Mouse (Mus musculus): ENCODE measurements around the gene Slc22a3.

Slc22a3 gene

DNA sequence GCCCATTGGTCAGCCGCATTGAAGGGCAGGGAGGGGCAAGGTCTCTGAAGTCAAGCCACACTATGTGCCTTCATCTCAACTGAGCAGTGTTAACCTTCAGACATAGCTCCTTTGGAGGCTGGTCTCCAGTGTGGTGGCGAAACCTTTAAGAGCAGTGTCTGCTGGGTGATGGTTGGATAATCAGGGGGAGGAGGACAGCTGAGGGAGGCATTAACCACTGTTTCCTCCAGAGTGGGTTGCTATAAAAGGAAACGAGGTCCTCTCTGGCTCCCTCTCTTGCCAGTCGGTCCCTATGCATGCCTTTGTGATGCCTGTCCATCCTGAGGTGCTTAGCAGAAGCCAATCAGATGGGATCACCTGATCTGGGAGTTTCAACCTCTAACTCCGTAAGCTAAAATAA, 38.8 kb downstream of the Slc22a3 start:
- no peak for DNase-seq (ENCODE audit: low read depth, low spot score)

DNA sequence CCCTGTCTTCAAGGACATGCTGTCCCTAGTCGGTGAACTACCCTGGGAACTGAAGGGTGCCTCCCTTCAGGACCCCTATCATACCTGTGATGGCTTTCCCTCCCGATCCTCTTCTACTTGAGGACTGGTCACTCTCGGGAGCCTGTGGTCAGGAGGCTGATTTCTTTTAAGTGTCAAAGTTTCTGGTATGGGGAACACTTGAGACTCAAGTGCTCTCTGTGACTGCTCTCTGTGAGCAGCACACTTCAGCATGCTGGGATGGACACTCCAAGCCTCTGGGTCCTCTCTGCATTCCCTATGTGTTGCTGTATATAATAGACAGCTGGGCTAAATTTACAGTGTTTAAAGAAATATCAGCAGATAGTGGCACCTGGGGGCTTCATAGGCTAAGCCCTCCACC, 39.9 kb downstream of the Slc22a3 start:
- no peak for DNase-seq (ENCODE audit: low read depth, low spot score)

DNA sequence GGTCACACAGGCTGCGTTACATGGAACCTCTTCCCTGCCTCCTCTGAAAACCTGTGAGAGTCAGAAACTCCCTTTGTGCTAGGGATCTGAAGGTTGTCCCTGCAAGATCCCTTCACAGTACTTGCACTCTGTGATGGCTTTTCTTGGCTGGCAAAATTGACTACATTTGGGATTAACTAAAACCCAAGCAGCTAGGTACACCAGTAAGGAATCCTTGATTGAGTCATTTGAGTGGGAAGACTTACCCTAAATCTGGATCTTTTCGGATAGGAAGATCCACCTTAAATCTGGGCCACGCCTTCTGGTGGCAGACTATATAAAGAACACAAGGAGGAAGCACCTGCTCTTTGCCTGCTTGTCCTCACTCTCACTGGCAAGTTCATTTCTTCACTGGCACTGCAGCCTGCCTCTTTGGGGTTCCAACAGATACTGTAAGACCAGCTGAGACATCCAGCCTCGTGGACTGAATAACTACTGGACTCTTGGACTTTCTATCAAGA, 41.0 kb downstream of the Slc22a3 start:
- DNase-seq (ENCODE audit: low read depth, low spot score), result no peak

DNA sequence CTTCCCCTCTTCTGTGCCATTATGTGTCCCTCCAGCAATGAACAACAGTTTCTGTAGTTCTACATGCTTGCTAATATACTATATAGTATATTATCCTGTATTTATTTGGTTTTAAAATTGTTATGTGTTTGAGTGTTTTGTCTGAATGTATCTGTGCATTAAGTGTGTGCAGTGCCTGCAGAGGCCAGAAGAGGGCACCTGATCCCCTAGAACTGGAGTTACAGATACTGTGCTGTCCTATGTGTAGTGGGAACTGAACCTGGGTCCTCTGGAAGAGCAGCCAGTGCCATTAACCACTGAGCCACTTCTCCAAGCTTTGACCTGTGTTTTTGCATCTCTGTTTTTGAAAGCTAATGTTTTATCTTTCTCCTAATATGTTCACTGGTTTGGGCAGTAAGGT, 46.3 kb downstream of the Slc22a3 start:
- DNase-seq (ENCODE audit: low read depth, low spot score), result peak; percentile 15

DNA sequence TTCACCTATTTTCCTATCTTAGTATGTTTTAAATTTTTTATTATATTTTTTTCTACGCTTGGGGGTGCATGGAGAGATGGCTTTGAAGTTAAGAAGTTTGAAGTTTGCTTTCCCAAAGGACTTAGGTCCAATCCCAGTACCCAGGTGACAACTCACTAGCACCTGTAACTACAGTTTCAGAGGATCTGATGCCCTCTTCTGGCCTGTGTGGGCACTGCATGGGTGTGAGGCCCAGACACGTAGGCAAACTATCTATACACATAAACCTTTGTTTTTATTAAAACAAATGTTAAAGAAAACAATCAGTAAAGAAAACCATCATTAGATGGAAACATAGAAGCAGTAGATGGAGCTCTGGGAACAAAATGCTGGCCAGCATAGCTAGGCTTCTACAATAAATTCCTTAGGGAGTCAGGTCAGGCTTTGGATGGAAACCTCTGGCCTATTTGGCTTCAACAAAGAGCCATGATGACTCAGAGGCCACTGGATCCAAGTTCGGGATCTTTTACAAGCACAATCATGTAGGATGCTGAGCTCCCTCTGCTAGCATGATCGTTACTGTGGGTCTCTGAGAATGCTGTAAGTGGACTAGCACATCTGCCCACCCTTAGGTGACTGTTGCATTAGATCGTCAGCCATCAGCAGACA, 52.2 kb downstream of the Slc22a3 start:
- DNase-seq (ENCODE audit: low read depth, low spot score), result peak; percentile 56

DNA sequence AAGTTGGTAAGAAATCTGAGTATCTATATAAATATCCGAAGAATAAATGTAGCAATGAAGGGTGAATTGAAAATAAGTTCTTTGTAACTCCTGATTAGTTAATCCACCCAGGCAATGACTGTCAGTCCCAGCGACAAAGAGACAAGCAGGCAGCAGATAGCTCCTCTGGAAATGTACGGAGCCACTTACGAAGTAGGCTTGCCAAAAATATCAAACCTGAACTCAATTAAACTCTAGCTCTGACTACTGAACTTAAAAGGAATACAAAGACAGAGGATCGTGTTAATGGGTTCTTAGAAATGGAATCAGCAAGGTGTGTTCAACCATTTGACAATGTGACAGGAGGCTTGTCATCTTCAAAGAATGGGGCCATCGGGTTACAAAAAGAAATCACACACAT, 53.8 kb downstream of the Slc22a3 start:
- no peak for DNase-seq (ENCODE audit: low read depth, low spot score)

DNA sequence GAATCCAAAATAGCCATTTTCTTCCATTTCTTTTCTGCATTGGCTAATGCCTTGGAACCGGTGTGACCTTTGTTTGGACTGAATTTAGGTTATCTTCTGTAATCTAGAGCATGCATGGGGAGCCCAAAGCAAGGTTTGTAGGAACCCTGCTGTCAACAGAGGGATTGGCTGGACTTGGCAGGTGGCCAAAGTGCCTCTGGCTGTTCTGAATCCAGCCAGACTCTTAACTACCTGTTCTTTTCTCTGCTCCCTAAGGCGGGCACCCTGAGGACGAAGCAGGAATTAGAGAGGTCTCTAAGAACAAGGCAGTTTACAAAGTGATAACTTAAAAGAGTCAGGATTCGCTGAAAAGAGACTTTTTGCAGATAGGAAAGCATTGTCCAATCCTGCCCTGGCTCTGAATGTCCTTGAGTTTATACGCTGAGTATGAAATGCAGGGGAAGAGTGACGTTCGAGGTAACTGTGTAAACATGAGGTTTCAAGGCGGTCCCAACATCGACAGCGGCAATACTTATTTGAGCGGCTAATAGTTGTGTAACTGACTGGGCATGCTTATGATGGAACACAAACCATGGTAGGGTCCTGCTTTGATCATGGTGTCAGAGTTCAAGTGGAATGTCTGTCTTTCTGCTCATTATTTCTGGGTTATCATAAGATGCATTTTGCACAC, 54.5 kb downstream of the Slc22a3 start:
- no peak for DNase-seq (ENCODE audit: low read depth, low spot score)

DNA sequence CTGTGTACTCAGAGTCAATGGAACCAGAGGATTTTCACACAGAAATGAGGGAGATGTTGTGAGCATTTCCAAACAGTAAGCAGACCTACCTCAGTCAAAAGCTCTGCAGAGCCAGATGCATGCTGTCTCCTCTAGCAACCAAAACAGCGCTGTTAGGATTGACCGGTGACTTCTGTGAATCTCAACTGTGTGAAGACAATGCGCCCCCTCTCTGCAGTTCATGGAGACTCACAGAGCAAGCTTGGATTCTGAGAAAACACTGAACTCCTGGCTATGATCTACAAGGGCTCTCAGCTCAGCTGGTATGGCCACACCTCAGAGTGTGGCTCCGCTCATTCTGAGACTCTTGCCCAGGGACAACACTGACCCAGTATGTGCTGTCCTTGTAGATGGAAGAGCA, 56.3 kb downstream of the Slc22a3 start:
- DNase-seq (ENCODE audit: low read depth, low spot score), result no peak

DNA sequence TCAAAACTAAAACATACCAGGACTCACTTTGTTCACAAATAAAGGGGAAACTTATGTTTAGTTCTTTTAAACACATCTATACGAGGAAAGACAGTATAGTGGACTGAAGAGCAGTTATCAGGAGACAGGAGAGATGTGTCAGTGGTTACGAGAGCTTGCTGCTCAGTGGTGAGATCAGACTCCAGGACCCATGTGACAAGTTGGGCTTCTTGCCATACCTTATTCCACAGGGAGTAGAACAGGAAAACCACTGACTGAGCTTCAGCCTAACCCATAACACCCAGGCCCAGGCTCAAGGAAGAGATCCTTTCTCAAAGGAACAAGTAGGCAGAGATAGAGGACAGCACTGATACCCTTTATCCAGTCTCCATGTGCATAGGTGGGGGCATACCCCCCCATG, 62.9 kb downstream of the Slc22a3 start:
- DNase-seq (ENCODE audit: low read depth, low spot score), result peak; percentile 55

DNA sequence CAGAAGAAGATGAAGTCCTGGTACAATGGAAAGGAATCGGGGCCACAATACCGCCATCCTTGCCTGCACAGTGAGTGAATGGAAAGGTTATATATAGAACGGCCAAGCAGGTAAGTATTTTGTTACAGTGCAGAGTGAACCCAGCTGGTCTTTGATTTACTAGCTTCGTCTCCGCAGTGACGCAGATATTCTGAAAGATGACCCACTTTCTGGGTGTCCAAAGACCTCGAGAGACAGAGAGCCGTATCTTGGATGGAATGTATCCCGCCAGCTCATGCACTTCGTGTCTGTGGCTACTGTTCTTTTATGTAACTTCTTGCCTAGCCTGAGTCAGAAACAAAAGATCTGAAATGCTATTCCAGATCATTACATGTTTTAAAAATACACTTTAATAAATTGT, 69.7 kb downstream of the Slc22a3 start:
- no peak for DNase-seq (ENCODE audit: low read depth, low spot score)

DNA sequence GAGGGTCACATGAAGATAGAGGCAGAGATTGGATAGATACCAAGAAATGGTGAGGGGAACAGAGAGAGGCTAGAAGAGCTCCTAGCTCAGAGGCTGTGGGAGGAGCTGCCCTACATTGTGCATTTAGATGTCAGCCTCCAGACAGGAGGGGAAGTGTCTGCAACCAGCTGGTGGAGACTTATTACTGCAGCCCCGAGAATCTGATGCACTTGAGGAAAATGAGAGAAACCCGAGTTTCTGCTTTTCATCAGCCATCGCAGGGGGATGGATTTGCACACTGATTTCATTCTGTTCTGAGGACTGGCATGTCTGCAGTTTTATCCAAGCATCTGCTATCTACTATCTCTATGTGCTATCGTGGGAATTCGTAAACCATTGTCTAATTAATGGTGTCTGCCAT, 75.8 kb downstream of the Slc22a3 start:
- no peak for DNase-seq (ENCODE audit: low read depth, low spot score)

DNA sequence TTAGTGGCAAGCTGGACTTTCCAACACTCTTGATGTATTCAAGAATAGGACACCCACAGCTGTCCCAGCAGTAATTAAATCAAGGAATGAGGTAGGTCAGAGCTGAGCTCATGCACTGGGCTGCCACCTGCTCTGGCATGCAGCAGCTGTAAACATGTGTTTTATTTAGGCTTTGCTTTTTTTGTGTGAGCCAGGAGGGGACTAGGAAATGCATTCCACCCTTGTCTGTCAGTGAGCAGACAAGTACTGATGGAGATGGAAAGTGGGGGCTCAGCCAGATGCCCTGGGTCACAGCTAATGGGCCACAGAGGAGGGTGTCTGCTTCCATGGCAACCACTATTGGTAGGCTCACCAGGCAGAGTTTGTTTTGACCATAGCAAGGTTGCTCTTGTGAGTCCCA, 79.1 kb downstream of the Slc22a3 start:
- no peak for DNase-seq (ENCODE audit: low read depth, low spot score)

DNA sequence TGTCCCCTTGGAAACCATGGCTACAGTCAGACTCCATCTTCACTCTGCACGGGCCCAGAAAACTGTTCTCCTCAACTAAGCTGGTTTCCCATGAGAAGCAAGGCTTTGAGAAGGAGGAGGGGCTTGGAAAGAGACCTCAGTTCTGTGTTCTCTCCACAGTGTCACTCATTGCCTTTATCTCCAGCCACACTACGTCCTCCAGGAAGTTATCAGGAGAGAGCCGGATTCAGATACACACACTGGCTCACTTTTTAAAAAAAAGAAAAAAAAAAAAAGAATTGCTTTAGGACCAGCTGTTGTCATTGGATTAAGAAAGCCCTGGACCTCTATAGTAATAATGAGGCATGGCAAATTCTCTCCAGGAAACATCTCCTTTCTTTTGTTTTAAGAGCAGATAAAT, 80.3 kb downstream of the Slc22a3 start:
- DNase-seq (ENCODE audit: low read depth, low spot score), result no peak

DNA sequence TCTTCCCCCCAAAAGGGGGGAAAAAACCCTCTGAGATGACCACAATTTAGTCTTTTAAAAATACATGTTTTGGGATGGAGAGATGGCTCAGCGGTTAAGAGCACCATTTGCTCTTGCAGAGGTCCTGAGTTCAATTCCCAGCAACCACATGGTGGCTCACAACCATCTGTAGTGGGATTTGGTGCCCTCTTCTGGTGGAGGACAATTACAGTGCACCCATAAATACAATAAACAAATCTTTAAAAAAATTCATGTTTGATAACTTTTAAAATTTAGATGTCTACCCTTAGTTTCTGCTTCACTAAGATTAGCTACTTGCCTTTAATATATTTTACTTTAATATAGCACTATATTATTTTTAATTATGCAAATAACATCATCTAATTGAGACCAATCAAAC, 85.4 kb downstream of the Slc22a3 start:
- no peak for DNase-seq (ENCODE audit: low read depth, low spot score)

DNA sequence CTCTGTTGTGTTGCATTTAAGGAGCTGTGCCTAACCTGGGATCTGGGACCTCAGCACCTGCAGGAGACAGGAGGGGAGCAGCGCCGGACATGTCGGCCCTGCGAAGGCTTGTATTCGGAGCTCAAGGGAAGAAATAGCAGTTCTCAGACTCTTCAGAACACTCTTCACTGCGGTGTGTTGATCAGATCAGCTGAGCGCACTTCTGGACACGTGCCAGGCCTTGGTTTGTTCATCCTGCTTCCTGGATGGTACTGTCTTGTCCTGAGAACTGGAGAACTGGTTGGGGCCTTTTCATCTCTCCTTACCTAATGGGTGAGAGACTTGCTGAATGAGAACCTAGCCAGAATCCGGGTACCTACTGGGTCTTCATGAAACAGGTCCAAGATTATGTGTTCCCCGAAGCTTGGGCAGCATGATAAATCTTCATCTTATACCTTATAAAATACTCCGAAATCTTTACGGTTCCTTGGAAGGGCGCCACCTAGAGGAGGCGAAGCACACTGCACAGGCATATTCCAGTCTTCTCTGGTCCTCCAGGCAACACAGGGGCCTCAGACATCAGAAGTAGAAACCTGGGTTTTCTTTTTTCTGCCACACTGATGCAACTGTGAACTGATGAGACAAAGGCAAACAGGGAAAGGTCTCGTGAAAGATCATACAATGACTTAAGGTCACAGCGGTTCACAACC, 86.5 kb downstream of the Slc22a3 start:
- DNase-seq (ENCODE audit: low read depth, low spot score), result peak; percentile 11

DNA sequence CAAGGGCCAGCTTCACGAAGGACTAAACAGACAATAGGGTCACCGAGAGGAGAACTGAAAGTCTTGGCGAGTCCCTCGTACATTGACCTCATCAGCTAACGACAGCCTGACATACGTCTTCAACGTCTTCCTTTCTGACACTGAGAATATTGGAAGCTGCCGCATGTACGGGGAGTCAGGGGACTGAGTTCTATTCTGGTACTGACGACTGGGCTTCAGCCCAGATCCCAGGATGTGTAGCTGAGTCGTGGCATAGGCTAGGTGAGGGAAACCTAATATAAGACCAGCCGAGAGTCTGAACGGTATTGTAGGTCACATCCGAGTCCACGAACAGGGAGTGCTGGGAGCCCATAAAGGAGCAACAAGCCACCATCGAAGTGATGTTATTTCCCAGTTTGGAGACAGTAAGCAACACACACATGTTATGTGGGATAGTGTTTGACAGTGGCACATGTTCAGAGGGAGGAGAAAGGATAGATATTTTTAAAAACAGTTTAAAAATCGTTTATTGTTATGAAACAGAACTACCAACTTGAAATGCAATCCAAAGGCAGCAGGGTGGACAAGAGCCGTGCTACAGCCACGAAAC, 87.9 kb downstream of the Slc22a3 start:
- DNase-seq (ENCODE audit: low read depth, low spot score), result no peak

DNA sequence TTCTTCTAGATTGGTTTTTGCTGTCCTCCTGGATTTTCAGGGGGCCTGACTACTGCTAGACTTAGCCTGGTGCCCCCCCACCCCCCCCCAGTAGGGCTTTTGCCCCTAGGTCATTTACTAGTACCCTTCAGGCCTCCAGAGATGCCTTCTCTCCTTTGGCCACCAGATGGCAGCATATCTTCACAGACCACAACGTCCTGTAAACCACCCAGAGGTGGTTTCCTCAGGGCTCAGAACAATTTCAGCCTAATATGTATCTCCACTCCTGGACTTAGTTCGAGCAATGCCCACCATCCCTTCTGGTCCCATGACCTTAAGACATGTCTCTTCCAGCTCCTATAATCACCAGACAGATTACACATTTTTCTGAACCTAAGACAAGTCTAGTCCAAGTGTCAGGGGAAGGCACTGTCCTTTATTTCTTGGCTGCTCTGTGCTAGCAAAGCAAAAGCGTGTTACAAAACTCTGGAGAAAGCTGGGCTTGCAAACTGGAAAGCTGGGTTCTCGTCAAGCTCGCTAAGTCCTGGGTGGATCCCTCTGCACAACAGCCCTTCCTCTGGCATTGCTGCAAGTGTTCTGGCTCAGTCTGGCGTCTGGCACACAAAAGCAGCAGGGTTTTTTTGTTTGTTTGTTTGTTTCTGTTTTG, 91.1 kb downstream of the Slc22a3 start:
- DNase-seq (ENCODE audit: low read depth, low spot score), result peak; percentile 86

DNA sequence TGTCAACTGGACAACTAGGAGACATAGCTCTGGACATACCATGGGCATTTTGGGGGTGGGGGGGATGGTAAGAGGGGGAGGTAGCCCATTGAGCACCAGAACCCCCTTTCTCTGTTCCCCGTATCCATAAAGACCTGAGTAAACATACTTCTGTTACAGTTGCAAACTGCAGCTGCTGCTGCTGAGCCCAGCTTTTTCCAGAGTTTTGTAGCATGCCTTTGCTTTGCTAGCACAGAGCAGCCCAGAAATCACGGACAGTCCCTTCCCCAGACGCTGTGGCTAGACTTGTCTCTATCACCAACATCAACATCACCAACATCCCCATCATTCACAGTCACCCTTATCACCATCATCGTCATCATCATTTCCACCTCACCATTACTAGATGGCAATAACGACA, 91.8 kb downstream of the Slc22a3 start:
- DNase-seq (ENCODE audit: low read depth, low spot score), result no peak

DNA sequence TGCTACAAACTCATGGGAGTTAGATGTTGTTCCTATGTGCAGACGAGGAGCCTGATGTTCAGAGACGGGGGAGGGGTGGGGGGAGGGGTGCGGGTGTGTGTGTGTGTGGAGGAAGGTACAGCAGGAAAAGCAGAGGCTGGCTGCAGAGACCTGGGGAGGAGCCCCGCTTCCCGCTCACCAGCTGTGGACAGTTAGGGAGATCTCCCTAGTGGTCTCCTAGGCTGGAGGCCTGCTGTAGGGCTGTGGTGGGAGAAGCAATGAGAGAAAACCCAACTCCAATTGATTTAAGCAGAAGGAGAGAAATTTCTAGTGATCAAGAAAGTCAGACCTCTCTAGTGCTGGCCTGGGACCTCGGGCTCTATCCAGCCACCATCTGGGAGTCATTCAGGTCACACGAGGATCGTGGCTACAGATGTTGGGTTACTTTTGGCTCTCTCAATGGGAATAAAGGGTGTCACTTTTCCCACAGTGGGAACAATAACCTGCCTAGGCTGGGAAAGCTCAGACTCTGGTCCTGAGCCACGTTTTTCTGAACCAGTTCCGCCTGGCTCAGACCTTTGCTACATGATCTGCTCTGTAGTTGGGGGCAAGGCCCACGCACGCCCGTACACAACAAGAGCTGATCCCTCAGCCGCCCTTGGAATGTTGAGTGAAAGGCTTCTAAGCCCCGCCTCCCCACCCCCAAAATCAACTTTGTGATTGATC, 92.3 kb downstream of the Slc22a3 start:
- DNase-seq (ENCODE audit: low read depth, low spot score), result no peak

DNA sequence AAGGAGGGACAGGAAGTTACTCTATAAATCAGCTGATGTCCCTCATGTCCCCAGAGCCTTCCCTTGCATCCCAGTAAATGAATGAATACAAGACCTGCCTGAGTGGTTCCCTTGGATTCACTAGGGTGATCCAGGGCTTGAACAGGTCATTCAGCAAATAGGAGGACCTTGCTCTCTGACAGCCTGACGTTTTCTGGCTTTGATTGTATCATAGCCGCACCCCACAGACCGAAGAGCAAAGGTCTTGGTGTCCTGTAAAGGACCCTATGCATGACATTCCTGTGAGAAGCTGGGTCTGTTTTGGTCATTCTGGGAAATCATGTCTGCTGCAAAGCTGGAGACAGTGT, 94.6 kb downstream of the Slc22a3 start:
- no peak for DNase-seq (ENCODE audit: low read depth, low spot score)

DNA sequence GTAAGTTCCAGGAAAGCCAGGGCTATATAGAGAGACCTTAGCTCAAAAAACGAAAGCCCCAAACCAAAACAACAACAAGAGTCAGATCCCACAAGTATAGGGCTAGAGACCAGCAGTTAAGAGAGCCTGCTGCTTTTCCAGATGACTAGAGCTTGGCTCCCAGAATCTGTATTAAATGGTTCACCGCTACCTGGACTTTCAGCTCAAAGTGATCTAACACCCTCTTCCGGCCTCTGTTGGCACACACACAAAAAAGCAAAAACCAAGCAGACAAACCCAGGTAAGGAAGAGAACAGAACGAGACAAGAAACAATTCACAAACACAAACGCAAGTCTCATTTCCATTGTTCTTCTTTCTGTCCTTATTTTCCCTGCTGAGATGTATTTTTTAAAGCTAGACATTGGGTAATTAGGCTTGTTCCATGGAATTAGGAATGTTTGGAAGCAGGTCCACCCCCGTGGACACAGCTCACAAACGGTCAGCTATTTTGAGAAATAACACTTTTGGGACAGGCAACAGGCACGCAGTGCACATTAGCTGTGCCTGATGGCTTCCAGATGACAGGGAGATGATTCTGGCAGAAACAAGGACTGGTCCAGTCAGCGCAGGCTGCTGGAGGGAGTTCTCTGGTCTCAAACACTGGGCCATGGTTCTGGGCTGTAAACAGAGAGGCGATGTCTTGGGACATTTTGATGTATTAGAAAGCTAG, 95.2 kb downstream of the Slc22a3 start:
- DNase-seq (ENCODE audit: low read depth, low spot score), result no peak

Measured in 3T3-L1 (cell line).